8 mouse cellular contexts compared by ENCODE assay signal in genomic region chr19:46875790-46876189, GRCm38 (mm10).
A peak's percentile ranks its signal among the peaks of the same experiment; 100 is the strongest.
DNase-seq lines count a peak whose midpoint lies in the region; ATAC-seq and TF ChIP-seq lines count a peak whose summit lies in the region.

No protein-coding gene starts in this region.

- TF ChIP-seq EP300 in CH12.LX (IDR thresholded peaks at IDR 0.05; ENCODE audit: low read length) = no peak

- H3K27me3 ChIP-seq in CH12.LX (replicated peaks) = no peaks in the 10 kb centered on the region
- no peaks in the 10 kb centered on the region for H3K27me3 ChIP-seq in forebrain, embryonic 11.5 days (ENCODE audit: control insufficient read depth, insufficient read depth, low read length)
- H3K27me3 ChIP-seq in lung, embryonic 14.5 days (ENCODE audit: insufficient read depth, low read length) = no peaks in the 10 kb centered on the region

- no peaks in the 10 kb centered on the region for H3K9me3 ChIP-seq in CH12.LX (replicated peaks; ENCODE audit: low read length)
- no peaks in the 10 kb centered on the region for H3K9me3 ChIP-seq in forebrain, embryonic 11.5 days (ENCODE audit: control insufficient read depth, low read length)
- no peaks in the 10 kb centered on the region for H3K9me3 ChIP-seq in lung, embryonic 14.5 days (ENCODE audit: low read depth, low read length)

- intact Hi-C loops in heart, postnatal 10 days (cut with DNase I) = loop anchor here (1.0 to 5.0 kb wide), 2 partner anchors 116 to 167 kb away; no protein-coding TSS in a partner anchor

- in situ Hi-C loops in CH12.LX (cut with MboI; ENCODE audit: low pct_ligation_motif_present, low pct_unique_long_range_greater_than_20kb, low sequenced_read_pairs) = loop anchor here (10.0 kb wide), 1 partner anchor 201 kb away; the partner anchor contains the start of gene Cyp17a1

- H3K4me1 ChIP-seq in CH12.LX (ENCODE audit: control insufficient read depth in 1 of 2, insufficient read depth in 2 of 2) = no peaks in the 10 kb centered on the region
- no peaks in the 10 kb centered on the region for H3K4me1 ChIP-seq in forebrain, embryonic 11.5 days (replicated peaks; ENCODE audit: control insufficient read depth, insufficient read depth, low read length)
- no peaks in the 10 kb centered on the region for H3K4me1 ChIP-seq in lung, embryonic 14.5 days (ENCODE audit: insufficient read depth)

- 39% methylated on average over 12 of the region's 12 CpGs for WGBS in forebrain, embryonic 11.5 days
- 37% methylated on average over 12 of the region's 12 CpGs for WGBS in lung, embryonic 14.5 days

- peak; percentile 67 to 91 for TF ChIP-seq CTCF in CH12.LX (conservative IDR thresholded peaks at IDR 0.05 in 1 of 2, IDR thresholded peaks at IDR 0.05 in 1 of 2; ENCODE audit: low read depth in 2 of 2, low read length in 2 of 2)
- TF ChIP-seq CTCF in lung, embryonic 14.5 days (IDR thresholded peaks at IDR 0.05; ENCODE audit: low read depth) = peak; percentile 91

- H3K79me2 ChIP-seq in CH12.LX (replicated peaks; ENCODE audit: control insufficient read depth, extremely low read depth, insufficient read depth, poor library complexity, severe bottlenecking) = no peaks in the 10 kb centered on the region

- peak; percentile 76 for TF ChIP-seq RAD21 in CH12.LX (IDR thresholded peaks at IDR 0.05; ENCODE audit: low read depth, low read length)

- TF ChIP-seq POLR2A in CH12.LX (IDR thresholded peaks at IDR 0.05; ENCODE audit: low read depth, low read length) = no peak

- H3K4me3 ChIP-seq in CH12.LX (replicated peaks in 1 of 3; ENCODE audit: low read depth in 2 of 3, low read length in 2 of 3, poor library complexity in 1 of 3) = no peak overlapping the region
- H3K4me3 ChIP-seq in forebrain, embryonic 11.5 days (ENCODE audit: low read depth, low read length) = no peak overlapping the region
- H3K4me3 ChIP-seq in lung, embryonic 14.5 days (ENCODE audit: low read depth, low read length) = no peak overlapping the region

- no peak for ATAC-seq in forebrain, embryonic 11.5 days (replicated peaks; ENCODE audit: low FRiP score)
- ATAC-seq in lung, embryonic 14.5 days (ENCODE audit: insufficient read depth) = 0 out of 2 replicates have a peak, but pooled peaks have one; percentile 21

- no peak overlapping the region for H3K4me2 ChIP-seq in CH12.LX (ENCODE audit: insufficient read depth, low read depth, poor library complexity, severe bottlenecking)
- H3K4me2 ChIP-seq in forebrain, embryonic 11.5 days (ENCODE audit: low read depth, low read length, severe bottlenecking) = no peak overlapping the region
- no peak overlapping the region for H3K4me2 ChIP-seq in lung, embryonic 14.5 days

- peaks cover 0 to 18% of the 10 kb centered on the region in 2 experiments for H3K36me3 ChIP-seq in CH12.LX (replicated peaks in 1 of 2; ENCODE audit: control insufficient read depth in 1 of 2, insufficient read depth in 1 of 2, low read length in 1 of 2)
- H3K36me3 ChIP-seq in forebrain, embryonic 11.5 days (ENCODE audit: control insufficient read depth, insufficient read depth, low read length) = no peaks in the 10 kb centered on the region
- H3K36me3 ChIP-seq in lung, embryonic 14.5 days (ENCODE audit: insufficient read depth) = no peaks in the 10 kb centered on the region

- peak; percentile 71 for DNase-seq in CH12.LX (ENCODE audit: extremely low read depth)
- peak; percentile 91 for DNase-seq in brain, adult 2 months (ENCODE audit: low read depth, low spot score)
- peak; percentile 90 for DNase-seq in forebrain, embryonic 11.5 days (ENCODE audit: low spot score)
- peak; percentile 85 to 91 for DNase-seq in heart, postnatal 10 days
- DNase-seq in layer of hippocampus, adult 18-20 months (ENCODE audit: low spot score in 2 of 2) = peak; percentile 72 to 92
- peak; percentile 90 for DNase-seq in lung, embryonic 14.5 days
- peak; percentile 77 for DNase-seq in ovary, postnatal 10 days (ENCODE audit: low spot score)
- DNase-seq in thymus, postnatal 0 days (ENCODE audit: low spot score) = peak; percentile 83

- no peak overlapping the region for H3K9ac ChIP-seq in CH12.LX (ENCODE audit: insufficient read depth, low read depth)
- no peak overlapping the region for H3K9ac ChIP-seq in forebrain, embryonic 11.5 days (ENCODE audit: low read length)
- no peak overlapping the region for H3K9ac ChIP-seq in lung, embryonic 14.5 days

- dilution Hi-C loops in CH12.LX (cut with MboI; ENCODE audit: extremely low pct_ligation_motif_present, extremely low pct_unique_long_range_greater_than_20kb, low sequenced_read_pairs) = no loop called here

- no peak overlapping the region for H3K27ac ChIP-seq in CH12.LX (ENCODE audit: insufficient read depth, low read depth)
- H3K27ac ChIP-seq in forebrain, embryonic 11.5 days (ENCODE audit: low read depth, low read length) = no peak overlapping the region
- H3K27ac ChIP-seq in lung, embryonic 14.5 days (ENCODE audit: low read depth) = no peak overlapping the region

TF ChIP-seq in CH12.LX, 34 proteins besides CTCF, POLR2A, EP300 and RAD21:
- TF ChIP-seq TBP (conservative IDR thresholded peaks at IDR 0.05; ENCODE audit: low read depth, low read length) = no peak
- peak; percentile 47; the same call in 1 of the 2 replicates for TF ChIP-seq ZC3H11A (IDR thresholded peaks at IDR 0.05; ENCODE audit: low read depth, low read length)
- 0 out of 2 replicates have a peak, but pooled peaks have one; percentile 23 for TF ChIP-seq NELFE (IDR thresholded peaks at IDR 0.05; ENCODE audit: low read depth, low read length)
- TF ChIP-seq ZNF384 (IDR thresholded peaks at IDR 0.05; ENCODE audit: low read depth, low read length) = no peak
- no peak for TF ChIP-seq JUND (conservative IDR thresholded peaks at IDR 0.05; ENCODE audit: low read depth, low read length)
- no peak for TF ChIP-seq SIN3A (IDR thresholded peaks at IDR 0.05; ENCODE audit: low read length)
- no peak for TF ChIP-seq BHLHE40 (IDR thresholded peaks at IDR 0.05; ENCODE audit: low read depth, low read length)
- peak; percentile 91 for TF ChIP-seq SMC3 (IDR thresholded peaks at IDR 0.05; ENCODE audit: low read depth, low read length)
- TF ChIP-seq USF1 (IDR thresholded peaks at IDR 0.05; ENCODE audit: low read depth, low read length) = no peak
- TF ChIP-seq GABPA (IDR thresholded peaks at IDR 0.05; ENCODE audit: insufficient replicate concordance, low read depth, low read length) = no peak
